Mouse (Mus musculus): ENCODE measurements at regions not wholly inside any gene's neighbourhood (a gene's known extent, or its start where the extent isn't known, plus 50 kb on each side); places are given as distances from the start of the nearest gene placed in this dataset.

GRCm38 (mm10) chr1:176366900-176367299 is 91.8 kb upstream of the Pld5 start:
- TF ChIP-seq CTCF (IDR thresholded peaks at IDR 0.05; ENCODE audit: low read depth) (no peak), EP300 (optimal IDR thresholded peaks at IDR 0.05) (no peak)
